Mouse (Mus musculus) forebrain, embryonic 14.5 days (tissue): ENCODE results near the gene Zfc3h1. TPM values are rescaled to one million over a fixed set of nuclear protein-coding genes. Genes with fewer than 3 reads are reported as not detected.
A peak's percentile ranks its signal among the peaks of the same experiment; 100 is the strongest.

Experiments
- ATAC-seq: fragments of 200-750 bp; cut with Nextera tagmentation; 2 replicates; pipeline ENCODE4 v1.8.0; 2017; ENCODE audit warnings: mild to moderate bottlenecking, moderate library complexity
- DNase-seq: peaks from one replicate; pipeline ENCODE4 v3.0.0-alpha.2; 2015; ENCODE audit warnings: low spot score
- H3K27ac ChIP-seq: fragments of 300-500 bp; sonication (generic); 2 replicates; pipeline ENCODE4 v1.5.1; 2014; ENCODE audit warnings: low read depth, mild to moderate bottlenecking, control low read depth, low read length, moderate library complexity
- H3K27me3 ChIP-seq: fragments of 300-500 bp; sonication (generic); replicated peaks from 2 replicates; pipeline ENCODE4 v1.6.1; 2014; ENCODE audit warnings: low read length, control low read depth, mixed read lengths; ENCODE audit not compliant: control insufficient read depth, insufficient read depth
- H3K36me3 ChIP-seq: fragments of 300-500 bp; sonication (generic); 2 replicates; pipeline ENCODE4 v1.6.1; 2014; ENCODE audit warnings: low read length, control low read depth; ENCODE audit not compliant: control insufficient read depth, insufficient read depth
- H3K4me1 ChIP-seq: fragments of 300-500 bp; sonication (generic); 2 replicates; pipeline ENCODE4 v1.6.1; 2014; ENCODE audit warnings: antibody characterized with exemption, low read length, control low read depth; ENCODE audit not compliant: control insufficient read depth, insufficient read depth
- H3K4me2 ChIP-seq: fragments of 300-500 bp; sonication (generic); 2 replicates; pipeline ENCODE4 v1.6.1; 2014; ENCODE audit warnings: mild to moderate bottlenecking, control low read depth, low read length
- H3K4me3 ChIP-seq: fragments of 300-500 bp; sonication (generic); 2 replicates; pipeline ENCODE4 v1.5.1; 2014; ENCODE audit warnings: low read depth, low read length, control low read depth
- H3K9ac ChIP-seq: fragments of 300-500 bp; sonication (generic); 2 replicates; pipeline ENCODE4 v1.6.1; 2014; ENCODE audit warnings: mild to moderate bottlenecking, low read length, control low read depth, moderate library complexity
- H3K9me3 ChIP-seq: fragments of 300-500 bp; sonication (generic); replicated peaks from 2 replicates; pipeline ENCODE4 v1.6.1; 2016; ENCODE audit warnings: low read length, control low read depth, mixed read lengths; ENCODE audit not compliant: control insufficient read depth
- WGBS: fragments of 180-500 bp; shearing (Covaris S2); extraction: QIAGEN DNeasy Blood & Tissue Kit; methylation state at CpG from one replicate; pipeline ENCODE4 v1.1.7; 2014; 5-methylcytosine and 5-hydroxymethylcytosine counted together
- polyA plus RNA-seq: library from polyadenylated mRNA; unstranded; fragments of >200 nt; fragmentation: Nextera tagmentation; extraction: Ambion mirVana; gene quantifications from 2 replicates; pipeline ENCODE4 v1.2.1, GENCODE M21; 2014

The Zfc3h1 gene
- polyA plus RNA-seq, 1 experiment from 2014 or later: 16.8 TPM

- DNase-seq (no peak), ATAC-seq (no peak)
- Histone ChIP-seq H3K4me1 (peaks cover 18% of the 10 kb centered on the region), H3K27ac (no peak overlapping the region), H3K4me3 (no peak overlapping the region), H3K36me3 (0 out of 2 replicates have a peak, but pooled peaks cover 5% of the 10 kb centered on the region), H3K9me3 (no peaks in the 10 kb centered on the region), H3K9ac (peak overlapping the region; percentile 71; the same call in 1 of the 2 replicates), H3K27me3 (no peaks in the 10 kb centered on the region), H3K4me2 (peak overlapping the region; percentile 77)
- WGBS: 85% methylated on average over 4 of the region's 4 CpGs
Measured at GRCm38 (mm10) chr10:115363151-115363550, 21.6 kb upstream of the Zfc3h1 start.

GRCm38 (mm10) chr10:115381506-115382084 lies 3.2 kb upstream of the Zfc3h1 start:
- DNase-seq (no peak), ATAC-seq (no peak)
- Histone ChIP-seq H3K4me3 (no peak overlapping the region), H3K4me1 (peaks cover 18% of the 10 kb centered on the region), H3K27me3 (no peaks in the 10 kb centered on the region), H3K9ac (no peak overlapping the region), H3K36me3 (no peaks in the 10 kb centered on the region), H3K9me3 (no peaks in the 10 kb centered on the region), H3K27ac (no peak overlapping the region), H3K4me2 (peak overlapping the region; percentile 64; the same call in 1 of the 2 replicates)
- WGBS: 70% methylated on average over 2 of the region's 2 CpGs

- H3K4me2 ChIP-seq: peak overlapping the region; percentile 64
- H3K27ac ChIP-seq: peak overlapping the region; percentile 98
- H3K4me3 ChIP-seq: peak overlapping the region; percentile 93
- peak; percentile 84 for DNase-seq
- no peaks in the 10 kb centered on the region for H3K36me3 ChIP-seq
- peak overlapping the region; percentile 93; the same call in 1 of the 2 replicates for H3K9ac ChIP-seq
- H3K9me3 ChIP-seq: no peaks in the 10 kb centered on the region
- WGBS: 3% methylated on average over 12 of the region's 12 CpGs
- no peaks in the 10 kb centered on the region for H3K27me3 ChIP-seq
- peaks cover 26% of the 10 kb centered on the region for H3K4me1 ChIP-seq
- no peak for ATAC-seq
Measured at GRCm38 (mm10) chr10:115382846-115383643, 1.7 kb upstream of the Zfc3h1 start.

GRCm38 (mm10) chr10:115383644-115384220 lies 1.0 kb upstream of the Zfc3h1 start:
- no peaks in the 10 kb centered on the region for H3K36me3 ChIP-seq
- peak overlapping the region; percentile 93 for H3K4me3 ChIP-seq
- no peaks in the 10 kb centered on the region for H3K9me3 ChIP-seq
- H3K27ac ChIP-seq: peak overlapping the region; percentile 98
- no peaks in the 10 kb centered on the region for H3K27me3 ChIP-seq
- H3K4me1 ChIP-seq: peaks cover 33% of the 10 kb centered on the region
- WGBS: under 1% methylated on average over 15 of the region's 15 CpGs
- H3K9ac ChIP-seq: peak overlapping the region; percentile 93
- H3K4me2 ChIP-seq: peak overlapping the region; percentile 64
- peak; percentile 35 for DNase-seq
- ATAC-seq: no peak

- peak overlapping the region; percentile 64 for H3K4me2 ChIP-seq
- peak overlapping the region; percentile 98 for H3K27ac ChIP-seq
- no peaks in the 10 kb centered on the region for H3K9me3 ChIP-seq
- H3K36me3 ChIP-seq: peaks cover 9% of the 10 kb centered on the region; the same call in 1 of the 2 replicates
- ATAC-seq (peak; percentile 19), DNase-seq (peak; percentile 62)
- peaks cover 37% of the 10 kb centered on the region for H3K4me1 ChIP-seq
- under 1% methylated on average over 75 of the region's 101 CpGs for WGBS
- H3K27me3 ChIP-seq: no peaks in the 10 kb centered on the region
- peak overlapping the region; percentile 93 for H3K9ac ChIP-seq
- peak overlapping the region; percentile 93 for H3K4me3 ChIP-seq
Measured at GRCm38 (mm10) chr10:115385018-115386002, 551 bp downstream of the Zfc3h1 start.

GRCm38 (mm10) chr10:115387891-115388290 lies 3.1 kb downstream of the Zfc3h1 start:
- Histone ChIP-seq H3K36me3 (peaks cover 18% of the 10 kb centered on the region), H3K27ac (no peak overlapping the region), H3K9ac (peak overlapping the region; percentile 29; the same call in 1 of the 2 replicates), H3K9me3 (no peaks in the 10 kb centered on the region), H3K27me3 (no peaks in the 10 kb centered on the region), H3K4me3 (no peak overlapping the region), H3K4me2 (peak overlapping the region; percentile 29; the same call in 1 of the 2 replicates), H3K4me1 (peaks cover 25% of the 10 kb centered on the region)
- WGBS: 86% methylated on average over 3 of the region's 3 CpGs
- ATAC-seq (no peak), DNase-seq (no peak)

GRCm38 (mm10) chr10:115391076-115391475 lies 6.3 kb downstream of the Zfc3h1 start:
- Histone ChIP-seq H3K27me3 (no peaks in the 10 kb centered on the region), H3K27ac (no peak overlapping the region), H3K9ac (no peak overlapping the region), H3K4me2 (no peak overlapping the region), H3K36me3 (peaks cover 24% of the 10 kb centered on the region), H3K4me1 (peaks cover 24% of the 10 kb centered on the region), H3K4me3 (no peak overlapping the region), H3K9me3 (no peaks in the 10 kb centered on the region)
- DNase-seq: no peak
- 91% methylated on average over 4 of the region's 4 CpGs for WGBS
- ATAC-seq: no peak

- ATAC-seq (no peak), DNase-seq (no peak)
- Histone ChIP-seq H3K9ac (no peak overlapping the region), H3K36me3 (peaks cover 24% of the 10 kb centered on the region), H3K9me3 (no peaks in the 10 kb centered on the region), H3K4me1 (peaks cover 17% of the 10 kb centered on the region), H3K27ac (no peak overlapping the region), H3K4me3 (no peak overlapping the region), H3K4me2 (no peak overlapping the region), H3K27me3 (no peaks in the 10 kb centered on the region)
- WGBS: 100% methylated on average over 1 of the region's 1 CpGs
Measured at GRCm38 (mm10) chr10:115391896-115392295, 7.1 kb downstream of the Zfc3h1 start.
